Mouse (Mus musculus) right cerebral cortex, adult 2 months (tissue): ENCODE data around the gene Tas2r135.

ENCODE experiments used
- DNase-seq, 2 experiments: peaks; one replicate each; pipeline ENCODE4 v3.0.0; 2021 to 2022; ENCODE audit warnings: low spot score in 2 of 2

Tas2r135 gene

GRCm38 (mm10) chr6:42405134-42405533, at the start of gene Tas2r135:
Gene Tas2r135, plus strand, starts transcription at chr6:42405434.
- DNase-seq, result no peak

- DNase-seq, result no peak
Observed at GRCm38 (mm10) chr6:42355794-42356600, 49.2 kb upstream of the Tas2r135 start.

- no peak for DNase-seq
Observed at GRCm38 (mm10) chr6:42356913-42357312, 48.3 kb upstream of the Tas2r135 start.

GRCm38 (mm10) chr6:42357901-42358300, 47.3 kb upstream of the Tas2r135 start:
- DNase-seq, result no peak

GRCm38 (mm10) chr6:42358901-42359300, 46.3 kb upstream of the Tas2r135 start:
- DNase-seq, result no peak

- DNase-seq, result no peak
Observed at GRCm38 (mm10) chr6:42359364-42360147, 45.7 kb upstream of the Tas2r135 start.

GRCm38 (mm10) chr6:42360231-42360840, 44.9 kb upstream of the Tas2r135 start:
- DNase-seq, result no peak

GRCm38 (mm10) chr6:42361041-42361895, 44.0 kb upstream of the Tas2r135 start:
- no peak for DNase-seq

GRCm38 (mm10) chr6:42362074-42362473, 43.2 kb upstream of the Tas2r135 start:
- no peak for DNase-seq

- DNase-seq, result no peak
Observed at GRCm38 (mm10) chr6:42362497-42362896, 42.7 kb upstream of the Tas2r135 start.

- DNase-seq, result no peak
Observed at GRCm38 (mm10) chr6:42362974-42363373, 42.3 kb upstream of the Tas2r135 start.

GRCm38 (mm10) chr6:42364066-42364465, 41.2 kb upstream of the Tas2r135 start:
- no peak for DNase-seq

GRCm38 (mm10) chr6:42364607-42365006, 40.6 kb upstream of the Tas2r135 start:
- DNase-seq, result no peak

- DNase-seq, result no peak
Observed at GRCm38 (mm10) chr6:42365215-42365614, 40.0 kb upstream of the Tas2r135 start.

GRCm38 (mm10) chr6:42369870-42370269, 35.4 kb upstream of the Tas2r135 start:
- no peak for DNase-seq

GRCm38 (mm10) chr6:42370630-42371363, 34.4 kb upstream of the Tas2r135 start:
- no peak for DNase-seq

GRCm38 (mm10) chr6:42372001-42372400, 33.2 kb upstream of the Tas2r135 start:
- no peak for DNase-seq

GRCm38 (mm10) chr6:42372421-42372815, 32.8 kb upstream of the Tas2r135 start:
- no peak for DNase-seq

GRCm38 (mm10) chr6:42372816-42373547, 32.3 kb upstream of the Tas2r135 start, which contains the start of gene Epha1:
Gene Epha1, minus strand, starts transcription at chr6:42373268.
- DNase-seq, result peak; percentile 65 to 67
